Mouse (Mus musculus) cerebellum, adult 2 months (tissue): Measurements from ENCODE around the gene Dohh. TPM values are rescaled to one million over a fixed set of nuclear protein-coding genes. Genes with fewer than 3 reads are reported as not detected.

ENCODE experiments used
- DNase-seq, 2 experiments: peaks; one replicate each; pipeline ENCODE4 v3.0.0; 2021
- H3K27ac ChIP-seq: fragments of 200-500 bp; 2 replicates; pipeline ENCODE4 v1.5.1; 2012; ENCODE audit warnings: low read length, control low read depth, inconsistent platforms; ENCODE audit not compliant: insufficient read depth
- H3K27me3 ChIP-seq: fragments of 200-500 bp; 2 replicates; pipeline ENCODE4 v1.6.1; 2012; ENCODE audit warnings: inconsistent platforms, mild to moderate bottlenecking, low read length, moderate library complexity; ENCODE audit not compliant: control insufficient read depth, insufficient read depth
- H3K4me1 ChIP-seq: fragments of 200-500 bp; 2 replicates; pipeline ENCODE4 v1.6.1; 2011; ENCODE audit warnings: low read length; ENCODE audit not compliant: control insufficient read depth, insufficient read depth
- H3K4me3 ChIP-seq: fragments of 200-500 bp; replicated peaks from 2 replicates; pipeline ENCODE3; 2011; ENCODE audit warnings: mild to moderate bottlenecking, low read depth, low read length, control low read depth; ENCODE audit not compliant: insufficient read depth
- CTCF ChIP-seq: fragments of 200-500 bp; IDR thresholded peaks from 2 replicates; pipeline ENCODE4 v1.5.1; 2011; ENCODE audit warnings: low read depth, mild to moderate bottlenecking, control low read depth, low read length, moderate library complexity, borderline replicate concordance; ENCODE audit not compliant: insufficient read depth
- POLR2A ChIP-seq: fragments of 200-500 bp; IDR thresholded peaks from 2 replicates; pipeline ENCODE4 v1.6.1; 2011; ENCODE audit warnings: low read length, control low read depth, borderline replicate concordance; ENCODE audit not compliant: insufficient read depth
- WGBS: fragments of 180-500 bp; shearing (Covaris S2); methylation state at CpG from one replicate; pipeline ENCODE4 v1.1.7; 2018; 5-methylcytosine and 5-hydroxymethylcytosine counted together
- polyA plus RNA-seq: library from polyadenylated mRNA; depleted of rRNA; stranded (reverse); fragments of >200 nt; gene quantifications from 2 replicates; pipeline ENCODE4 v1.2.3, GENCODE M21; 2012

The Dohh gene
- polyA plus RNA-seq, 1 experiment: 93.1 TPM

- Histone ChIP-seq H3K4me1 (peaks cover 10% of the 10 kb centered on the region), H3K4me3 (peak overlapping the region; percentile 83), H3K27ac (peak overlapping the region; percentile 59), H3K27me3 (no peaks in the 10 kb centered on the region)
- WGBS: under 1% methylated on average over 19 of the region's 19 CpGs
- DNase-seq: no peak
- no peak for TF ChIP-seq POLR2A
- no peak for TF ChIP-seq CTCF
Observed at GRCm38 (mm10) chr10:81384605-81384982, 366 bp downstream of the Dohh start.

DNA sequence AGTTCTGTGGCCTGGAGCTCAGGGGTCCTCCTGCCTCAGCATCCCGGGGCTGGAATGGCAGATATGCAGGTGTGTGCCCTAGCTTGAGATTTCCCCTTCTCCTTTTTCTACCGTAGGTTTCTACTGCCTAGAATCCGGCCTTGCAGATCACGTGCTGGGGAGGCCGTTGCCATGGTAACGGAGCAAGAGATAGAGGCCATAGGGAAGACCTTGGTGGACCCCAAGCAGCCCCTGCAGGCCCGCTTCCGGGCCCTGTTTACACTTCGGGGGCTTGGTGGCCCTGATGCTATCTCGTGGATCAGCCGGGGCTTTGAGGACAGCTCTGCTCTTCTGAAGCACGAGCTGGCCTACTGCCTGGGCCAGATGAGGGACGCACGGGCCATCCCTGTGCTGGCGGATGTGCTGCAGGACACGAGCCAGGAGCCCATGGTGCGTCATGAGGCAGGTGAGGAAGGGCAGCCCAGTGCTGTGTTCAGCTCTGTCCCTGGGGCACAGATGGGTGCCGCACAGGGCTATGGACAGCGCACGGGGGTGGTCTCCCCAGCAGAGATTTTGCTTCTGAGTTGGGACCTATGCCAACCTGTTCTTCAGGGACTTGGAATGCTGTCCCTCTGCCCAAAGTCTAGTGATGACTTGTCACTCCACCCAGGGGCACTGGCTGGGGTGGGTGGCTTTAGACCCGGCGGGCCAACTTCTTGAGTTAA, 1.5 kb downstream of the Dohh start:
- H3K27ac ChIP-seq: no peak overlapping the region
- peak overlapping the region; percentile 83 for H3K4me3 ChIP-seq
- TF ChIP-seq POLR2A (no peak), CTCF (no peak)
- no peaks in the 10 kb centered on the region for H3K27me3 ChIP-seq
- peaks cover 10% of the 10 kb centered on the region for H3K4me1 ChIP-seq
- 41% methylated on average over 22 of the region's 22 CpGs for WGBS
- no peak for DNase-seq

DNA sequence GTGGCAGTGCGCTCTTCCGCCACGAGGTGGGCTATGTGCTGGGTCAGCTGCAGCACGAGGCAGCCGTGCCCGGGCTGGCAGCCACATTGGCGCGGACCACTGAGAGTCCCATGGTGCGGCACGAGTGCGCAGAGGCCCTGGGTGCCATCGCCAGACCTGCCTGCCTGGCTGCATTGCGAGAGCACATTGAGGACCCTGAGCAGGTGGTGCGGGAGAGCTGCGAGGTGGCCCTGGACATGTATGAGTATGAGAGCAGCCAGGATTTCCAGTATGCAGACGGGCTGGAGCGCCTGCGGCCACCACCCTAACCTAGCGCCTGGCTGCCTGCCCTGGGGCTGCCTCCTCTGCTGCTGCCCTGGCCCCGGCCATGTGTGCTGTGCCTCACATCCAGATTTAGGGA, 3.5 kb downstream of the Dohh start:
- Histone ChIP-seq H3K4me3 (no peak overlapping the region), H3K27me3 (no peaks in the 10 kb centered on the region), H3K27ac (no peak overlapping the region), H3K4me1 (peaks cover 10% of the 10 kb centered on the region)
- no peak for TF ChIP-seq CTCF
- no peak for TF ChIP-seq POLR2A
- no peak for DNase-seq
- 40% methylated on average over 20 of the region's 20 CpGs for WGBS

DNA sequence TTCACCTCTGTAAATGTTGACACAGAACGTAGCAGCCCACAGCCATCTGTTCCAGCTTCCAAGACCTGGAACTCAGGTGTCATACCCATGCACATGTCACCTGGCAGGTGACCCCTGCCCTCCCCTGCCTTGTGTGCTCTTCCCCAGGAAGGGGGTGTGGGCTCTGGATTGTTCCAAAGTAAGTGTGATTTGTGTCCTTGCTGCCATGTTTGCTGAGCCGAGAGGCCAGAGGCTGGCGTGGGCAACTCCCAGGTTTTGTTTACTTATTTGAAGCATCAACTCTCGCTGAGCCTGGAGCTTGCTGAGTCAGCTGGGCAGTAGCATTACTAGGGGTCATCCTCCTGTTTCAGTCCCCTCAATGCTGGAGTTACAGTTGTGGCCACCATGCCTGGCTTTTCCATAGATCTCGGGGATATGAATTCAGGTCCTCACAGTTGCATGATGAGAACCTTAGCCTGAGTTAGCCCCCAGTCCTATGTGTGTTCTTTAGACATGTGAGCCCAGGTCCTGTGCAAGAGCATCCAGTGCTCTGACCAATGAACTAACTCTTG, 4.4 kb downstream of the Dohh start, which contains the start of gene Gm48552:
Gm48552 (plus strand) TSS at position 501 of the 551 bp plus-strand sequence.
- no peak within 1 kb of the TSS for H3K4me3 ChIP-seq
- WGBS: 66% methylated on average over 5 of the region's 5 CpGs
- no peak for DNase-seq
- H3K27me3 ChIP-seq: no peaks in the 10 kb centered on the region
- H3K27ac ChIP-seq: no peak within 1 kb of the TSS
- H3K4me1 ChIP-seq: peaks cover 14% of the 10 kb centered on the region
- TF ChIP-seq POLR2A (no peak), CTCF (no peak)

GRCm38 (mm10) chr10:81389373-81389772, 5.1 kb downstream of the Dohh start:
- Histone ChIP-seq H3K4me3 (no peak overlapping the region), H3K27ac (no peak overlapping the region), H3K27me3 (no peaks in the 10 kb centered on the region), H3K4me1 (peaks cover 17% of the 10 kb centered on the region)
- WGBS: 38% methylated on average over 3 of the region's 3 CpGs
- TF ChIP-seq POLR2A (no peak), CTCF (no peak)
- DNase-seq: no peak

DNA sequence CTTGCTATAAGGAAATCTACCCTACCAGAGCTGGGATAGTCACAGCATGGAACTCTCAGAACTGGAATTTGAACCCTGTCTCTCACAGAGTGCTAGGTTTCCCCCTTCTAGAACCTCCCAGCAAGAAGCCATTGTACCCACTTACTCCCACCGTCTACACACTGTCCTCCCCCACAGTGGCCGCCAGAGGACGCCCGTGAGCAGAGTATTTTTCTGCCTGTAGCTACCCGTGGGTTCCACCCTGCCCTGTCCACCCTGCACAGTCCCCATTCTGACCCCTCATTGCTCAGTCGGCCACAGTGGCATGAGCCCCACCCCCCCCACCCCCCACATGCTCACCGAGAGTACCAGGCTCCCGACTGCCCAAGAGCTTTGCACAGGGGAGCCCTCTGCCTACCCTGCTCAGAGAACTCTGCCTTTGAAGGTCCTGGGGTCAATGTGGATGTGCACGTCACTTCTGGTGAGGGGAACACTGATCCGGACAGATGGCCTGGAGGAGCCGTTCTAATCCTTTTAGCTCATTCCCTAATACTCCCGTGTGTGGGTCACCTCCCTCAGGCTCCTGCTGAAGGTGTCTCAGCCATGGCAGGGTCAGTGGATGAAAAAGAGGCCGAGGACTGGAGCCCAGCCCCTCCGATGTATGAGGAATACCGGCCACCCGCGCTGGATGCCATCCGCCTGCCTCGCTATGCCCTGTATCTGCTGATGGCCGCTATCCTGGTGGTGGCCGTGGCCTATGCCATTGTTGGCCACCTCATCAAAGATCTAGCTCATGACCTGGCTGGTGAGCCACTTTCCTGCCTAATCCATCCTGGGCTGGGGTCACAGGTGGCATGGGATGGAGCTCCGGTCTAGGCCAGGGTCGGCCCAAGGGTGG, 5.8 kb downstream of the Dohh start:
- no peak for TF ChIP-seq POLR2A
- peak; percentile 96 for TF ChIP-seq CTCF
- no peaks in the 10 kb centered on the region for H3K27me3 ChIP-seq
- peak; percentile 71 to 84 for DNase-seq
- WGBS: 44% methylated on average over 23 of the region's 23 CpGs
- no peak overlapping the region for H3K27ac ChIP-seq
- H3K4me1 ChIP-seq: peaks cover 19% of the 10 kb centered on the region
- no peak overlapping the region for H3K4me3 ChIP-seq

DNA sequence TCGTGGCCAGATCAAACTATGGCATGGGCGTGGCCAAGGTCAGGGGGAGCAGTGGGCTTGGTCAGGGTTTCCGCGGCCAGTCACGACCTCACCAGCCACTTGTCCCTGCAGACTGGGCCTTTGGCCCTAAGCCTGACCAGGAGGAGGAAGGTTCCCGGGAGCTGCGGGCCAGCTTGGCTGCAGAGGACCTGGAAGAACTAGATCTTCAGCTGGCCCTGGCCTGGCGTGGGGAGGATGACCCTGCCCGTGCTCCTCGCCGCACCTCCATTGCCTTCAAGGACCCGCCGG, 6.4 kb downstream of the Dohh start:
- H3K4me1 ChIP-seq: peaks cover 17% of the 10 kb centered on the region
- no peak overlapping the region for H3K27ac ChIP-seq
- DNase-seq: peak in 1 of 2 experiments; percentile 40
- no peak overlapping the region for H3K4me3 ChIP-seq
- WGBS: 78% methylated on average over 13 of the region's 13 CpGs
- H3K27me3 ChIP-seq: no peaks in the 10 kb centered on the region
- TF ChIP-seq POLR2A (no peak), CTCF (no peak)

DNA sequence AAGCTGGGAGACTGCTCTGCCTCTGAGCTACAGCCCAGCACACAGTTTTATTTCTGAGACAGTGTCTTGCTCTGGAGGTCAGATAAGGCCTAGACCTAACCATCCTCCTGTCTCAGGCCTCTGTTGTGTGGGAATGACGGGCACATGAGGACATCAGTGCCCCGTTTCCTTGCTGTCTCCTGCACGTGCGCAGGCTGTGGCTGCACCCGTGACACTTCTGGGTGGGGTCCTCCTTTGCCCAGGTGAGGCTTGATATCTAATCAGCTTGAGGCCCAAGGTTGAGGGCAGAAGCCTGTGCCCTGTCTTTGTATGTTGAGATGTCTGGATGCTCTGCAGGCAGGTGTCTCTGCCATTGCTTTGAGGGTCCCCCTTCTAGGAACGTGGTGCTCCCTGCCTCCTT, 8.0 kb downstream of the Dohh start:
- Histone ChIP-seq H3K27ac (no peak overlapping the region), H3K4me3 (no peak overlapping the region), H3K4me1 (peaks cover 27% of the 10 kb centered on the region), H3K27me3 (no peaks in the 10 kb centered on the region)
- WGBS: 77% methylated on average over 6 of the region's 6 CpGs
- TF ChIP-seq POLR2A: no peak
- no peak for DNase-seq
